In genomic region chr11:117106633-117107334, GRCm38 (mm10) we compare ENCODE assay signal across 11 mouse cellular contexts. TPM values are rescaled to one million over a fixed set of nuclear protein-coding genes. Genes with fewer than 3 reads are reported as not detected.
DNase-seq lines count a peak whose midpoint lies in the region; ATAC-seq and TF ChIP-seq lines count a peak whose summit lies in the region.
"Had no signal": no experiment of that assay in that cellular context is flagged by ENCODE, and none has a peak within 500 bp of the region (broad histone marks: within the 10 kb centered on the region; RNA-seq: fewer than 3 reads in every experiment).

No protein-coding gene starts in this region.

- no peak for DNase-seq in urinary bladder, postnatal 10 days (ENCODE audit: low spot score)
- DNase-seq in frontal cortex, postnatal 14 days (ENCODE audit: low spot score in 2 of 2), result no peak
- DNase-seq in adrenal gland, adult 18-20 months (ENCODE audit: low spot score in 2 of 2), result no peak
- DNase-seq: cerebellum, adult 2 months; heart, postnatal 4 days; lung, postnatal 14 days had no signal

- TF ChIP-seq CTCF in intestine, postnatal 0 days (IDR thresholded peaks at IDR 0.05; ENCODE audit: low read depth), result peak; percentile 31
- 0 out of 2 replicates have a peak, but pooled peaks have one; percentile 0 for TF ChIP-seq CTCF in cortical plate, adult 2 months (IDR thresholded peaks at IDR 0.05; ENCODE audit: extremely low read depth, insufficient read depth, low read length)

- no peak overlapping the region for H3K4me3 ChIP-seq in intestine, postnatal 0 days (ENCODE audit: low read depth, low read length)
- H3K4me3 ChIP-seq in intestine, embryonic 16.5 days (ENCODE audit: low read length), result no peak overlapping the region
- no peak overlapping the region for H3K4me3 ChIP-seq in cortical plate, adult 2 months (ENCODE audit: insufficient read depth, low read length)
- no peak overlapping the region for H3K4me3 ChIP-seq in hindbrain, embryonic 12.5 days
- no peak overlapping the region for H3K4me3 ChIP-seq in neural tube, embryonic 12.5 days

- H3K4me2 ChIP-seq in intestine, postnatal 0 days (replicated peaks; ENCODE audit: low read depth), result no peak overlapping the region
- H3K4me2 ChIP-seq in intestine, embryonic 16.5 days (ENCODE audit: low read depth, low read length), result no peak overlapping the region
- H3K4me2 ChIP-seq in hindbrain, embryonic 12.5 days (replicated peaks), result no peak overlapping the region; the same call in 1 of the 2 replicates
- no peak overlapping the region for H3K4me2 ChIP-seq in neural tube, embryonic 12.5 days (replicated peaks)

- ATAC-seq in intestine, postnatal 0 days, result no peak
- no peak for ATAC-seq in intestine, embryonic 16.5 days
- ATAC-seq in hindbrain, embryonic 12.5 days (ENCODE audit: low FRiP score), result no peak
- ATAC-seq in neural tube, embryonic 12.5 days (ENCODE audit: low FRiP score, low read depth), result no peak

- no peaks in the 10 kb centered on the region for H3K36me3 ChIP-seq in intestine, postnatal 0 days (ENCODE audit: control insufficient read depth, insufficient read depth)
- H3K36me3 ChIP-seq in intestine, embryonic 16.5 days (ENCODE audit: control insufficient read depth, insufficient read depth, low read length), result no peaks in the 10 kb centered on the region
- H3K36me3 ChIP-seq in hindbrain, embryonic 12.5 days, result no peaks in the 10 kb centered on the region
- H3K36me3 ChIP-seq in neural tube, embryonic 12.5 days, result no peaks in the 10 kb centered on the region

- no peaks in the 10 kb centered on the region for H3K9me3 ChIP-seq in intestine, postnatal 0 days (ENCODE audit: control insufficient read depth)
- H3K9me3 ChIP-seq in intestine, embryonic 16.5 days (ENCODE audit: control insufficient read depth, low read length), result no peaks in the 10 kb centered on the region
- no peaks in the 10 kb centered on the region for H3K9me3 ChIP-seq in hindbrain, embryonic 12.5 days (replicated peaks)
- no peaks in the 10 kb centered on the region for H3K9me3 ChIP-seq in neural tube, embryonic 12.5 days

- WGBS in intestine, postnatal 0 days, result 60% methylated on average over 13 of the region's 13 CpGs
- 61% methylated on average over 13 of the region's 13 CpGs for WGBS in intestine, embryonic 16.5 days
- 12% methylated on average over 13 of the region's 13 CpGs for WGBS in hindbrain, embryonic 12.5 days
- 23% methylated on average over 13 of the region's 13 CpGs for WGBS in neural tube, embryonic 12.5 days

- H3K27ac ChIP-seq in intestine, postnatal 0 days (ENCODE audit: low read depth, low read length), result no peak overlapping the region
- H3K27ac ChIP-seq in intestine, embryonic 16.5 days (ENCODE audit: low read length), result no peak overlapping the region
- H3K27ac ChIP-seq in cortical plate, adult 2 months (ENCODE audit: insufficient read depth, low read length), result no peak overlapping the region
- H3K27ac ChIP-seq in hindbrain, embryonic 12.5 days, result peak overlapping the region; percentile 72
- peak overlapping the region; percentile 28; the same call in 1 of the 2 replicates for H3K27ac ChIP-seq in neural tube, embryonic 12.5 days

- H3K9ac ChIP-seq in intestine, postnatal 0 days (ENCODE audit: low read depth, low read length), result no peak overlapping the region
- no peak overlapping the region for H3K9ac ChIP-seq in intestine, embryonic 16.5 days (ENCODE audit: low read depth, low read length)
- no peak overlapping the region for H3K9ac ChIP-seq in hindbrain, embryonic 12.5 days
- no peak overlapping the region for H3K9ac ChIP-seq in neural tube, embryonic 12.5 days

- no peak for TF ChIP-seq POLR2A in cortical plate, adult 2 months (IDR thresholded peaks at IDR 0.05; ENCODE audit: extremely low read depth, insufficient read depth, low read length)

- H3K27me3 ChIP-seq in intestine, postnatal 0 days (replicated peaks; ENCODE audit: control insufficient read depth, insufficient read depth, low read length), result no peaks in the 10 kb centered on the region
- no peaks in the 10 kb centered on the region; the same call in 1 of the 2 replicates for H3K27me3 ChIP-seq in intestine, embryonic 16.5 days (replicated peaks; ENCODE audit: control insufficient read depth, insufficient read depth, low read length)
- H3K27me3 ChIP-seq in hindbrain, embryonic 12.5 days, result no peaks in the 10 kb centered on the region
- no peaks in the 10 kb centered on the region for H3K27me3 ChIP-seq in neural tube, embryonic 12.5 days (replicated peaks)

- H3K4me1 ChIP-seq in intestine, postnatal 0 days (replicated peaks; ENCODE audit: control insufficient read depth, insufficient read depth, low read length), result no peaks in the 10 kb centered on the region
- peaks cover 13% of the 10 kb centered on the region for H3K4me1 ChIP-seq in intestine, embryonic 16.5 days (ENCODE audit: control insufficient read depth, insufficient read depth, low read length)
- peaks cover 22% of the 10 kb centered on the region for H3K4me1 ChIP-seq in cortical plate, adult 2 months (ENCODE audit: control insufficient read depth, insufficient read depth, low read length)
- H3K4me1 ChIP-seq in hindbrain, embryonic 12.5 days, result peaks cover 13% of the 10 kb centered on the region
- peaks cover 10% of the 10 kb centered on the region for H3K4me1 ChIP-seq in neural tube, embryonic 12.5 days

RNA-seq across cellular contexts. Expression of gene Sec14l1, which starts 8.2 kb away (rescaled TPM):
- 22.8 and 23.9 TPM in 2 replicates for polyA plus RNA-seq in intestine, postnatal 0 days (2015; fragmentation: Nextera tagmentation; extraction: Ambion mirVana)
- 28.5 and 29.5 TPM in 2 replicates for polyA plus RNA-seq in intestine, embryonic 16.5 days (2015; fragmentation: Nextera tagmentation; extraction: Ambion mirVana)
- polyA plus RNA-seq in cortical plate, adult 2 months (2012; rRNA removed), result 190 and 191 TPM in 2 replicates
- 76.2 and 77.6 TPM in 2 replicates for polyA plus RNA-seq in hindbrain, embryonic 12.5 days (2016; fragmentation: Nextera tagmentation; extraction: Ambion mirVana)
- polyA plus RNA-seq in neural tube, embryonic 12.5 days (2016; fragmentation: Nextera tagmentation; extraction: Ambion mirVana), result 68.8 and 71.5 TPM in 2 replicates
- total RNA-seq in adrenal gland, adult 18-20 months (2021), result 100 to 1,000 TPM; 106 to 159 TPM

Comparison
In these comparisons a context has a peak if more than half of its experiments do, and no peak if none do; other contexts are left out.
1. H3K27ac ChIP-seq: peak in hindbrain, embryonic 12.5 days (single experiment) and neural tube, embryonic 12.5 days (single experiment); none in intestine, postnatal 0 days (single experiment), intestine, embryonic 16.5 days (single experiment) and cortical plate, adult 2 months (single experiment).